Mouse (Mus musculus) c-Kit-positive CD71-positive TER-119-negative erythroid progenitor cells, embryonic 14.5 days (primary cell): ENCODE data around the gene Slc47a2.
A peak's percentile ranks its signal among the peaks of the same experiment; 100 is the strongest.

Experiments
- DNase-seq: peaks from one replicate; pipeline ENCODE4 v3.0.0-alpha.2; 2013; ENCODE audit warnings: low read depth

Gene Slc47a2

DNA sequence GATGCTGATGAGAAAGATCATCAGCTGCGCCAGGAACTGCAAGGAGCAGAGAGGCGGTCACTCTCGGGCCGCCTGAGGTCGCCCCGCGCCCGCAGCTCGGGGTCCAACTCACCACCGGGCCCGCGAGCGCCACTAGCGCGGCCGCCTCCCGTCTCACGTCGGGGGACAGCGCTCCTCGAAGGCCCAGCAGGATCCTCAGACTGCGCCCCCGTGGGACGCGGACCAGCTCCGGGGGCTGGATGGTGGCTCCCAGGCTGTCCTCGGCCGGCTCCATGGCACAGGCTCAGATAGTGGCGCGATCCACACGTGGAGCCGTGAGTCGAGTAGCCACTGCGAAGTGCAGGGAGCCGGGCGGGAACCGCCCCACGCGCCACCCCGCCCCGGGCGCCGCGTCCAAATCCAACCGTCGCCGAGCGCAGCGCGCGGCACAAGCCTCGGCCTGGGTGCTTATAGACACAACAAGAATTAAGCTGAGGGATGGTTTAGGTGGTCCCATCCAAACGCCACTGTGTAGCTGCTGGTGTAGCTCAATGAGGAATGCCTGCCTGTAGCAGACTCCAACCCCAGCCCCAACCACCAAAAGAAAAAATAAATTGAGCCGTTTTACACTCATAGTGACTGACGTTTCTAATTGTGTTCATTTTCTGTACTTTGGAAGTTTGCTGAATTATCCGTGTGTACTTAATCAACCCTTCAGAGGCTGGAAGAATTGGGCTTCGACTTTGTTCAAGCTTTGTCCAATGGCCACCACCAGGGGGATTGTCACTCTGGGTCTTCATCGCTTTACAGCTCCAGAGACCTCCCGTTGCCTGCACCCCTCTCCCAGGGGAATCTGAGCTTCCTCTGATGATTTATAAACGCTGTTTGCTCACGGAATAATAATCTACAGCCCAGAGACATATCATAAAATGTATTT lies at the start of gene Slc47a2:
Gene Slc47a2 (minus strand): TSS at position 356 of the 916 bp plus-strand sequence.
- DNase-seq: no peak

DNA sequence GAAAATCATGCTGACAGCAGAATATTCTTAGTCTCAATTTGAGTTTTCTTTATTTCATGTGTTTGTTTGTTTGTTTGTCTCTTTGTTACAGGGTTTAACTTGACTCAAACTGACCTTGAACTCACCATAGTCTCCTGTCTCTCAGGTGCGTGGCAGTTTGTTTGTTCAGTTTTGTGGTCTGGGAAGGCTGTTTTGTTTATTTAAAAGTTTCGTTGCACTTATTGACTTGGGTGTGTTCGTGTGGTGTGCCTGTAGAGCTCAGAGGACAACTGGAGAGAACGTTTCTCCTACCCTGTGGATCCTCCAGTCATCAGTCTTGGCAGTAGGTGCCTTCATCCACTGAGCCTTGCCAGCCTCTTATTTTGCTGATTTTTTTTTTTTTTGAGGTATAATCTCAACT lies 46.3 kb upstream of the Slc47a2 start:
- no peak for DNase-seq

DNA sequence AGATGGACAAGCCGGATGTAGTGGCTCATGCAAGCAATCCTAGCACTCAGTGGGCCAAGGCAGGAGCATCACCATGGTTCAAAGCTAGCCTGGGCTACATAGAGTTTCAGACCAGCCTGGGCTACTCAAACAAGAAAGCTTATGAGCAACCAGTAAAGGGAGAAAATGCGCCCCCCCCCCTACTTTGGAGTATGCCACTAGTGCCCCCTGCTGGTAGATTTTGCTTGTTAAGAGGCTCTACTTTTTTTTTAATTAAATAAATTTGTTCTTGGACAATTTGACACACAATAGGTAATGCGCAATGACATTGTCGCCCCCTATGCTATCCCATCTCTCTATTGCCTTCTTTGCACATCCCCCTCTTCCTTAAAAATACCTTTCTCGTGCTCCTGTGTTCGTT lies 45.4 kb upstream of the Slc47a2 start:
- DNase-seq: no peak

DNA sequence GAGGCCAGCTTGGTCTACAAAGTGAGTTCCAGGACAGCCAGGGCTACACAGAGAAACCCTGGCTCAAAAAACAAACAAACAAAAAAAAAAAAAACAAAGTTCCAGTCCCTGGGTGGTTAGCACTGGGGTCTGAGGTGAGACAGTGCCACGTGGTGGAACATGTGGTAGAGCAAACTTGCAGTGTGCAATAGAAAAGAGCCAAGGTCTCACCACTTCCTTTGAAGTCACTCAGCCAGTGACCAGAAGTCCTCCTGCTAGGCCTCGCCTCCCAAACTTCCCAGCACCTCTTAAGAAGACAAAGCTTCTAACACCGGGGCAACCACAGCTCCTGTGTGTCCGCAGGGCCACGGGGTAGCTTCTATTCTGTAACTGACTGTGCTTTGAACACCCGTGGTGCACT lies 44.6 kb upstream of the Slc47a2 start:
- DNase-seq: no peak

DNA sequence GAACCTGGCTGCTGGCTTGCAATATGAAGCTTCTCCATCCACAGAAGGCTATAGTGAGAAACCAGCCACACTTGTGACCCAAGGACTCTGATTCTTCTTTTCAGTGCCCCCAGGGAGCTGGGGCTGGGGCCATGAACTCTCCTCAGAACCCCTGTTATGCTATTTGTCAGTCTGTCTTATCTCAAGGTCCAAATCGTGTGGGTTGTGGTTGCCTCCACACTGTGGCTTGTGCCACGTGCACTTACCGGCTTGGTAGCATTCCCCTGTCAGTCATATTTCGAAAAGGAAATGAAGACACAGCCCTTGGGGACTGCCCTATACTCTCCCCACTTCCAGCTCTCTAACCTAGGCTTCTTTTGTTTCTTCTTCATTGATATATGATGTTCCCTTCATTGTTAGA lies 43.1 kb upstream of the Slc47a2 start:
- DNase-seq: no peak

DNA sequence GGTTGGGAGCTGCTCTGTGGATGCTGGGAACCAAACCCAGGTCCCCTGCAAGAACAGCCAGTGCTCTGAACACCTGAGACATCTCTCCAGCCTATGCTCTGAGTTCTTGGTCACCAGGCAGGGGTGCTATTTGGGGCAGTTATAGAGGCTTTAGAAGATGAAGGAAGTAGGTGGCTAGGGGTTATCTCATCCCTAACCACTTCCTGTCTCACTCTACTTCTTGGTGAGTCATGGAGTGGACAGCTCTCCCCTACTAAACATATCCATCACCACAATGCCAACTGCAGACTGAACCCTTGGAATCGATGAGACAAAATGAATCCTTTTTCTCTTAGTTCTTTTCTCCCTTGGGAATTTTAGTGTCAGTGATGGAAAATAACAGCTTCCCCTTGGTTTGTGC lies 38.6 kb upstream of the Slc47a2 start:
- DNase-seq: no peak

DNA sequence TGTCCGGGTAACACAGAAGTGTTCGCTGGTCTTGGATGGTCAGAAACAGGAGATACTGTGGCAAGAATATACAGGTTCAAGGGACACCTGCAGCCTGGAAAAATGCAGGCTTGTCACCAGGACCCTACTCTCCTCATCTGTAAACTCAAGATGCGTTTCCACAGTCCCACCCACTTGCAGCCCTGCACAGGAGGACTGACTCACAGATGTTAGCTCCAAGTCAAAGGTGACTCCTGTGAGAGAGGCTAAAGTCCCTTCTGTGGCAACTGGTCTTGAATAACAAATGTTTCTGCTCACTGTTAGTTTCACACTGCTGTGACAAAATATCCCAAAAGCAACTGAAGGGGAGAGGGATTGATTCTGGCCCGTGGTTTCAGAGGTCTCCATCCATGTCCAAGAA lies 36.0 kb upstream of the Slc47a2 start:
- DNase-seq: no peak

DNA sequence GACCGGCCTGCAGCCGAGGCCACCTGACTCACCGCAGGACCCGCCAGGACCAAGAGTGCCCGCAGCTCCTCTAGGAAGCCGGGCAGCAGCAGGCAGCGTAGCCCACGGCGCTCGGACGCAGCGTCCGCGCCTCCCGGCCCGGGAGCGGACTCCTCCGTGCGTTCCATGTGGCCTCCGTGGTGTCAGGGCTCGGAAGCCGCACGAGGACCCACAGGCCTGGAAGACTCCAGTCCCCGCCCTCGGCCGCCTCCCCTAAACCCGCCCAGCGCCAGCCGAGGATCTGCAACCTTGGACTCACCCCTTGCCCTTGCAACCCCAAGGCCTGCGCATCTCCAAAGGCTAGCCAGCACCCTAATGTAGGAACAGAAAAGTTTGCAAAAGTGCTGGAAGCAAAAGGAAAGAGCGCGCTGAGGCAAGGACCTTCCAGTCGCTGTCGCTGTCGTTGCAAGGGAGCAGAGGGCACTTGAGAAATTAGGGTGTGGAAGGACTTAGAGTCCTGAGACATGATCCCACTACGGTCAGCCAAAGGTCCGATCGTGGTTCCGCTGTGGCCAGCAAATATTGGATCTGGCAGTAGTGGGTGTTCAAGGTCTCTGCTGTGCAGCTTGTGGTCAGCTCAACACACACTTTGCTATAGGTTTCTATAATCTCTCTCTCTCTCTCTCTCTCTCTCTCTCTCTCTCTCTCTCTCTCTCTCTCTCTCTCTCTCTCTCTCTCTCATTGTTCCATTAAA lies 35.4 kb upstream of the Slc47a2 start, which contains the start of gene Slc47a1:
Gene Slc47a1 (minus strand): TSS at position 465 of the 733 bp plus-strand sequence.
- DNase-seq: no peak

DNA sequence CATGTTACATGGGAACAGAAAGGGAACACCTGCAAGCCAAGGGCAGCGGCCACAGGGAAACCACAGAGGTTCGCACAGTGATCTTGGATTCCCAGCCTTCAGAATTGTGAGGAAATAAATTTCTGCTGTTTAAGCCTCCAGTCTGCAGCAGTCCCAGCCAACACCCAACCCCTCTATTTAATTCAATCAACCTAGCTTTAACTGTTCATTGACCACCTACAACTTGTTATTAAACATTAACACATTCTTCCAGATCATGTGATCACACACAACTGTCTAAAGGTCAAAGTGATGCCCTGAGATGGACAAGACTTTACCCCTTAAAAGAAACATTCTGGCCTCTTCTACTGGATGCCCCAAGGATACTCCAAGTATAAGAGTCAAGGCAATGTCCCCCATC lies 26.0 kb upstream of the Slc47a2 start:
- DNase-seq: no peak

DNA sequence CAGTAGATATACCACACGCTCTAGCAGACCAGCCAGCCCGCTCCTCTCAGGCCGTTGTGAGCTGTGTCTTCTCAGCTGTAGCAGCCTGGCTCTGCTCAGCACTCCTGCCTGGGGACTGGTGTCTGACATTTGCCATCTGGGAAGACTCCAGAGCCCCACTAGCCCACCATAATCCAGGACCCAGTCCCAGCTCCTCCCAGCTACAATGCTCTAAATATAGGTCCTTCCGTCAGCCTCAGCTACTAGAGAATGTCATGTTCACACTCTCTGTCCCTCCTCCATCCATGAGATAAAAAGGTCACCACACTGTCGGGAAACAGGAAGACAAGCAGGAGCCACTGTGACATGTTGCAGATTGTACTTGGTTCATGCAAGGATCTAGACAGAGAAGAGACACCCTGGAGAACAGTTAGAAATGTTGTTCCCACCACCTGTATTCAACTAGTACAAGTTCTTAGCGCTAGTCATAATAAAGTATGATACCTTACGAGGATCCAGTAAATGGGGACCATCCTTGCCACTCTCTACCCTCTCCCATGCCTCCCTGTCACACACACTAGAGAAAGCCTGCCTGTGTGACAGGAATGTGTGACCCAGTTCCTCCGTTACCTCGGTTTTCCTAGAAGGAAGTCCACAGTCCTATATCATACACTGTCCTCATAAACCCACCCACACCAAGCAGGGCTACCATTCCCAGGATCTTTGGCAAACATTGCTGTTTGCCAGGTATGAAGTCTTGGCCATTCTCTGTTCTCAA lies 24.0 kb upstream of the Slc47a2 start:
- DNase-seq: no peak

DNA sequence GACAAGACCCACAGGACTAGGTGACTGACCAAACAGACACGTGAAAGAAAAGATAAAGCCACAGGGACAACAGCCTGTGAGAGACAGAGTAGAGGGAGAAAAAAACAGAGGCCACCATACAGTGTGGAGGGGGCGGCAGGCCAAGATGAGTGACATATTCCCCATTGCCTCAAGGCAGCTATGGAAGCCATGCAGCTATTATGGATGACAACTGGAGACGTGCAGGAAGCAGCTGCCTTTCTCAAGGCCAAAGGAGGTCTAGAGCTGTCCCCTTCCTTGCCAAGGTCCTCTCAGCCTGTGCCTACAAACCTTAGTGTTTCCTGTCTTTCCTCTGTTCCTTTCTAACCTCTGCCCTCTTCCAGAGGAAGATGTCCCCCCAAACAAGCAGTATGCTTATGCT lies 23.3 kb upstream of the Slc47a2 start:
- DNase-seq: no peak

DNA sequence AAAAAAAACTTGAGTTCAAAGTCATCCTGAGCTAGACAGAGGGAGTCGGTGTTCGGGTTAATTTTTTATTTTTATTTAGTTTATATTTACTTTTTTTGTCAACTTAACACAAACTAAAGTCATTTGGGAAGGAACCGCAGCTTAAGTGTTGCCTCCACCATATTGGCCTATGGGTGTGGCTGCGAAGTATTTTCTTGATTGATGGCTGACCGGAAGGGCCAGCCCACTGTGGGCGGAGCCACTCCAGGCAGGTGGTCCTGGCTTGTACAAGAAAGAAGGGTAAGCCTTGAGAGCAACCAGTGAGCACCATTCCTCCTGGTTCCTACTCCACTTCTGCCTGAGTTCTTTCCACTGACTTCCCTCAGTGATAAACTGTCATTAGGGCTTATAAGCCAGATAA lies 21.4 kb upstream of the Slc47a2 start:
- DNase-seq: no peak

DNA sequence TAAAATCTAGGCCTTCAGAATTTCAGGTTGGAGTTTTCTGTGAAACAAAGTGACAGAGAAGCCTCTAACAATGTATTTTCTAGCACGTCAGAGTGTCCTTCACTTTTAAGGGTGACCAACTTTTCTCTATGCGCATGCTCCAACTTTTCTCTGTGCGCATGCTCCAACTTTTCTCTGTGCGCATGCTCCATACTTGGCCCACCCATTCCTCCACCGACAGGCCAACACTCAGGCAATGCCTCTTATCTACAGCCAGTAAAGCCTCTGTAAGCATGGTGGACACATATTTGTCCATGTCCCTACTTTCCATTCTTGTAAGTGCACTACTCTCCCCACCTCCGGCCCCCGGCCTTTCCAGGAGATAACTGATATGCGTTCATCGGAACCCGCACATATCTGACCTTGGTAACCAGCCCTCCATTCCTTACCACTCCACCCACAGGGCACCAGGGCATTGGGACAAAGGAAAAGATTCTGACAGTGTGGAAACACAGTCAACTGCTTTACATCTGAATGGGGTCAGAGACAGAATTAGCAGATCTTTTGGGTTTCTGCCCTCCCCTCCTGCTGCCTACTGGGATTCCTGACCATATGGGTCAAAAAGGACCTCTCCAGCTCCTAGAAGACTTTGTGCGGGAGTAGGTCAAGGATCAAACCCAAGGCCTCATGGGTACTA lies 19.0 kb upstream of the Slc47a2 start:
- DNase-seq: no peak

DNA sequence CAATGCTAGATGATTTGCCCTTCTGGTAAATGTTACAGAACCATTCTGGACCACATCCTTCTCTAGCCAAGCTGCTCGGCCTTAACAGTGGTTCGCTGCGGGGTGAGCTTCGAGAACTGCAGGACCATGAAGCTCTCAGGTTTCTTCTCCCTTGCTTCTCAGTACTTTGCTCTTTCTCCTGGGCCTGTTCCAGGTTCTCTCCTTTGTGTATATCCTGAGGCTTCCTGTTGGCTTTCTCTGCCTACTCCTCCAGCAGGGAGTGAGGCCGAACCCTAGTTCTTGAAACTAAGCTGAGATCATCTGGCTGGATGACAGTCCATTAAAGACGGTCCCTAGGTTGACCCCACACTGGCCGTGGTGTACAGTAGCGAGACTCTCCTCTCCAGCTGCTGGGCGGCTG lies 13.9 kb upstream of the Slc47a2 start:
- DNase-seq: no peak

DNA sequence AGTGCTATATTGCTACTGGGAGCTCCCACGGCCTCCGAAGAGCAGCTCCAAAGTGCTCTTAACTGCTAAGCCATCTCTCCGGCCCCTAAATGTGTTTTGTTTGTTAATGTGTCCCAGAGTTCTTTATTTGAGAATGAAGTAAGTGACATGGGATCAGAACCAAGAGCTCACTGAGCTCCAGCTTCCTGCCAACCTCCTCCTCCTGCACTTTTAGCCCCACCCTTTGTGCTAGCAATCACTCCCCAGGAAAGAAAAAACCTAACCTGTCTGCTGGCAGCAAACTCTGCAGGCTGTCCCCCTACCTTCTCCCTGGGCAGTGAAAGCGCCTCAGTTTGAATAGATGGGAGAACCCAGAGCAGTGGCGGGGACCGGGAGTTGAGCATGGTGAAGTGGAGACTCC lies 13.5 kb upstream of the Slc47a2 start:
- DNase-seq: no peak

DNA sequence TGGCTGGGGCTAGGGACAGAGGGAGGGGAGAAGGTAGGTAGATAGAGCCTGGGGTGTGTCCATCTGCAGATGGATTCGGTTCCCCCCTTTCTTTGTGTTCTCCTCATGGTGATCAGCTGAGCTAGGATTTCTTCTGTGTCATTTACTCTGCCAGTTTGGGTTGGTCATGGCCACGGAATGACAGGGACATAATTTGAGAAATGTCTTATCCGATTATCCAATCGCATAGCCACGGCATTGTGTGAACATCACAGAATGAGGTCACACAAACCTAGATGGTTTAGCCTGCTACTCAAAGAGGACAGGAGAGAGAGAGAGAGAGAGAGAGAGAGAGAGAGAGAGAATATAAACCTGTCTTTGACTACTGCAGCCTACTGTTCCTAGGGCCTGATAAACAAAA lies 12.7 kb upstream of the Slc47a2 start:
- no peak for DNase-seq

DNA sequence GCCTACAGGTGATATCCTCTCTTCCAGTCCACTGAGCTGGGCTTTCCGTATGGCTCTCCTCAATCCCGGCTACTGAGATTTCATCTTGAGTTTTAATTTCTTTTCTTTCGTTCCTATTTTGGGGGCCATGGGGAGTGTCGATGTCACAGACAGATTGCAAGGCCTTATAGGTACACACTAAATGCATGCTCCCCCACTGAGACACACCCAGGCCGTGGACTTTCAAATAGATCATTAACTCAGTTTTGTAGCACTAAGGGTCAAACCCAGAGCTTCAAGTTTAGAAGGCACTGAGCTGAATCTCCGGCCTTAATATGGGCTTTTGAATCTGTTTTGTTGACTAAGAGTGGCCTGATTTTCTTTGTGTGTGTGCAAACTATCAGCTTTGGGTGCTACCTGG lies 11.7 kb upstream of the Slc47a2 start:
- no peak for DNase-seq

DNA sequence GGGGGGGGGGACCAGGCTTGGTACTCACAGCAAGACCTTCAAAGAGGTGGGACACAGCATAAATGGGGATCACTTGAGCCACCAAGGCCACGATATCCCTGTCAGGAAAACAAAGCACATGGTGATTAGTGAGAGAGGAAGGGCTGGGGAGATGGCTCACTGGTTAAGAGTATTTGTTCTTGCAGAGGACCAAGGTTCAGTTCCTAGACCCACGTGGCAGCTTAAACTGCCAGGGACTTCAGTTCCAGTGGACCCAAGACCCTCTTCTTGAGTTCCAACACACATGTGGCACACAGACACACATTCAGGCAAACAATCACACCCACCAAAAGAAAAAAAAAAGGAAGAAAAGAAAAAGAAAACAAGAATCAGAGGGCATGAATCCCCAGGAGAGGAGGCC lies 10.4 kb upstream of the Slc47a2 start:
- no peak for DNase-seq

DNA sequence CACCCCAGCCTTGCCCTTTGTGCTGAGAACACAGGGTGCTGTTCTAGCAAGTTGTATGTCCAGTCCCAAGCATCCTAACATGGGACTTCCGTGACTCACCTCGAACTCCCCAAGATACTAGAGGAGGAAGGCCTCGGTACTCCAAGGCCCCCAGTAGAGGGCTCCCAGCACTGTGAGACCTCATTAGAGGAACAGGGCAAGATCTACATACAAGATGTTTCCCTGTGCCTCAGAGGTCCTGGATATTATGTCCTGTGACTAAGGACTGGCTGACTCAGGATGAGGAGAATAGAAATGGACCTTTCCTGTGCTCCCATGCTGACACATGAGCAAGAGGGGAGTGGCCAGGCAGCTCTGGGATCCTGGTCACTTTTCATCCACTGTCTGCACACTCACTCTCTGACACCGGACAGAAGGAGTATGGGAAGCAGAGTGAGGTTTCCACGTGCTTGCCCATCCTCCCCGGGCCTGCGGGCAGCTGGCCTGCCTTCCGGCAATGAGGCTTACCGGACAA lies 9.5 kb upstream of the Slc47a2 start:
- no peak for DNase-seq

DNA sequence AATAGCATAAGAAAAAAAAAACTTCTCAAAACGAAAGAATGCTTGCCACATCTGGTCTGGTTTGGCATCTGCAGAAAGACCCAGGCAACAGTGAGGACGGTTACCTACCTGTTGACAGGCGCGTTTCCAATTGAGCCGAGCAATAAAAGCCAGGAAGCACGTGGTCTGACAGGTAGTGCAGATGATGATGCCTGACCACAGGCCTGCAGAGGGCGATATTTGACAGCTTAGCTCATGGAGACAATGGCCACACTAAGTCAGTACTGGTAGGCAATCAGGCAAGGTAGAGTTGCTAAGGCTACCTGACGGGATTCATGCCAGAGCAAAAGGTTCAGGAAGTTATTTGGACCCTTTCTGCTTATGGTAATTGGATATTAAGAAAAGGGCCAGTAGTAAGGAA lies 6.7 kb upstream of the Slc47a2 start:
- DNase-seq: peak; percentile 58

DNA sequence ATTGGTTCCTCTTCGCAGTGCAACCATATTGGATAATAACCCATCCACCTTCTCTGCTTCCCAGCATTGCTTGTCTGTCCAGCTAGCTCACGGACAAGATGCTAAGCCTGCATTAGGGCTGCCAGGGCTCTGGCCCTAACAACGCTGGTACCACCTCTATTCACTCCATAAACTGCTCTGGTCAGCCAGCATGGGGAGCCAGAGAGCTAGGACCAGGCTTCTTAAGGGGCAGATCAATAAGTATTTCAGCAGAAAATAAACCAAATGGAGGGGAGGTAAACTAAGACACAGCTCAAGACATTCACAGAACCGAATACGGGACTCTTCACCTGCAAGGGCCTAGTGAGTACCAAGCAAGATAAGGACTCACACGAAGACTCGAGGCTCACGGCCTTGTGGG lies 3.5 kb upstream of the Slc47a2 start:
- DNase-seq: no peak

DNA sequence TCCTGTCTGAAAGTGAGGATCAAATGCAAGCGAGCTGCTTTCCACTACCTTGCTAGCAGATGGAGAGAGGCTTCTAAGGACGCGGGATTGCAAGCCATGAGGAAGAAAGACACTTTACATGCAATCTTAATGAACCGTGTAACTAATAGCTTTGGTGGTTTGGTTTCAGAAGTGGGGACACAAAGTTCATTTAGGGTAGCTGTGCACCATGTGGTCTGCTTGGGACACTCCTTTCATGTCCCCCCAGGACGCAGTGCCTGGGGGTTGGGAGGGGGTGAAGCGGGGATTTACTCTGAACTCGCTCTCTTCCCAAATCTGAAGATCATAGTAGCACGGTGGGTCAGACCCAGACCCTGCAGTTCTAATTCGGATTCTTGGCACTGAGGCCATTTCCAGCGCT lies 689 bp downstream of the Slc47a2 start:
- DNase-seq: no peak
